ENCODE assay signal across 16 mouse cellular contexts in genomic region chr10:123255674-123256348, GRCm38 (mm10). TPM values are rescaled to one million over a fixed set of nuclear protein-coding genes. Genes with fewer than 3 reads are reported as not detected.
DNase-seq lines count a peak whose midpoint lies in the region; ATAC-seq and TF ChIP-seq lines count a peak whose summit lies in the region.
"Had no signal": no experiment of that assay in that cellular context is flagged by ENCODE, and none has a peak within 500 bp of the region (broad histone marks: within the 10 kb centered on the region; RNA-seq: fewer than 3 reads in every experiment).

No protein-coding gene starts in this region.

- no peak for TF ChIP-seq EP300 in stomach, postnatal 0 days (optimal IDR thresholded peaks at IDR 0.05)

- H3K4me2 ChIP-seq in stomach, postnatal 0 days (replicated peaks; ENCODE audit: low read depth) = no peak overlapping the region
- H3K4me2 ChIP-seq: neural tube, embryonic 15.5 days had no signal

- H3K36me3 ChIP-seq in stomach, postnatal 0 days (ENCODE audit: control insufficient read depth, insufficient read depth, low read length) = no peaks in the 10 kb centered on the region
- H3K36me3 ChIP-seq: heart, embryonic 10.5 days; neural tube, embryonic 15.5 days had no signal

- no peak overlapping the region for H3K9ac ChIP-seq in stomach, postnatal 0 days (ENCODE audit: low read length)
- H3K9ac ChIP-seq: liver, embryonic 14.5 days; neural tube, embryonic 15.5 days had no signal

- no peaks in the 10 kb centered on the region for H3K27me3 ChIP-seq in stomach, postnatal 0 days (ENCODE audit: control insufficient read depth, insufficient read depth, low read length)

- H3K4me1 ChIP-seq in stomach, postnatal 0 days (replicated peaks; ENCODE audit: control insufficient read depth, insufficient read depth) = no peaks in the 10 kb centered on the region
- H3K4me1 ChIP-seq: heart, embryonic 10.5 days; neural tube, embryonic 15.5 days had no signal

- no peak overlapping the region for H3K27ac ChIP-seq in stomach, postnatal 0 days (replicated peaks)
- no peak overlapping the region for H3K27ac ChIP-seq in gastrocnemius, adult 2 months
- H3K27ac ChIP-seq: heart, embryonic 10.5 days; liver, embryonic 14.5 days; macrophage; neural tube, embryonic 15.5 days had no signal

- 76% methylated on average over 7 of the region's 7 CpGs for WGBS in stomach, postnatal 0 days

- intact Hi-C loops in gastrocnemius, adult 2 months (cut with DNase I) = no loop called here

- H3K4me3 ChIP-seq in stomach, postnatal 0 days (ENCODE audit: low read depth, low read length) = no peak overlapping the region
- H3K4me3 ChIP-seq in gastrocnemius, adult 2 months = no peak overlapping the region
- H3K4me3 ChIP-seq: heart, embryonic 10.5 days; neural tube, embryonic 15.5 days had no signal

- TF ChIP-seq CTCF in stomach, postnatal 0 days (IDR thresholded peaks at IDR 0.05; ENCODE audit: low read depth) = peak; percentile 25; the same call in 1 of the 2 replicates
- TF ChIP-seq CTCF in gastrocnemius, adult 2 months (IDR thresholded peaks at IDR 0.05) = no peak; the same call in 1 of the 2 replicates

- H3K9me3 ChIP-seq in stomach, postnatal 0 days (ENCODE audit: control insufficient read depth, low read length) = no peaks in the 10 kb centered on the region
- H3K9me3 ChIP-seq: heart, embryonic 10.5 days; neural tube, embryonic 15.5 days had no signal

- no peak for ATAC-seq in CD4-positive, CD25-positive, alpha-beta regulatory T cell, adult 4 months
- no peak for ATAC-seq in stomach, postnatal 0 days (ENCODE audit: low FRiP score, low TSS enrichment)

- peak; percentile 12 for DNase-seq in CD4-positive, CD25-positive, alpha-beta regulatory T cell, adult 2 months (ENCODE audit: low read depth, low spot score)
- DNase-seq in thymus, postnatal 14 days = peak; percentile 16
- DNase-seq in thymus, postnatal 10 days (ENCODE audit: low spot score in 2 of 2) = no peak
- DNase-seq in c-Kit-negative CD71-positive TER-119-positive erythroid progenitor cells, embryonic 14.5 days (ENCODE audit: low read depth, low spot score) = peak; percentile 5
- no peak for DNase-seq in stomach, postnatal 0 days (ENCODE audit: low spot score)
- no peak for DNase-seq in gastrocnemius, adult 2 months
- DNase-seq in heart, adult 18-20 months = no peak
- DNase-seq: cerebellum, adult 2 months; kidney, adult 11 months; right cerebral cortex, postnatal 14 days had no signal

RNA-seq across cellular contexts. Expression of gene Fam19a2, which starts 8.0 kb away (rescaled TPM):
- not detected for polyA plus RNA-seq in CD4-positive, CD25-positive, alpha-beta regulatory T cell, adult 4 months (2017; shearing (Covaris generic))
- polyA plus RNA-seq in stomach, postnatal 0 days (2015; fragmentation: Nextera tagmentation; extraction: Ambion mirVana) = 2.2 and 2.4 TPM in 2 replicates
- not detected for total RNA-seq in gastrocnemius, adult 2 months (2021)
- not detected for total RNA-seq in heart, adult 18-20 months (2021)
- total RNA-seq: hematopoietic stem cell, adult 5-6 weeks had no signal
- polyA plus RNA-seq: macrophage had no signal

RNA-seq across cellular contexts. Expression of gene Usp15, which starts 59.0 kb away (rescaled TPM):
- polyA plus RNA-seq in CD4-positive, CD25-positive, alpha-beta regulatory T cell, adult 4 months (2017; shearing (Covaris generic)) = 100 to 1,000 TPM; 127 to 136 TPM
- polyA plus RNA-seq in stomach, postnatal 0 days (2015; fragmentation: Nextera tagmentation; extraction: Ambion mirVana) = 55.7 and 55.9 TPM in 2 replicates
- 100 to 1,000 TPM; 171 to 187 TPM for total RNA-seq in gastrocnemius, adult 2 months (2021)
- 10 to 100 TPM; 89.5 to 93.9 TPM for total RNA-seq in heart, adult 18-20 months (2021)

Comparison
In these comparisons a context has a peak if more than half of its experiments do, and no peak if none do; other contexts are left out.
1. DNase-seq: peak in CD4-positive, CD25-positive, alpha-beta regulatory T cell, adult 2 months (single experiment), thymus, postnatal 14 days (single experiment) and c-Kit-negative CD71-positive TER-119-positive erythroid progenitor cells, embryonic 14.5 days (single experiment); none in thymus, postnatal 10 days (0 of 2), stomach, postnatal 0 days (single experiment), gastrocnemius, adult 2 months (single experiment) and heart, adult 18-20 months (0 of 2).